Mouse (Mus musculus): ENCODE results near the gene Nufip1.
A peak's percentile ranks its signal among the peaks of the same experiment; 100 is the strongest.
"Not testable (repeated sequence)": the region's sequence is repeated elsewhere in the genome, so short reads cannot be mapped to it uniquely, and the experiment has no call there.

Gene Nufip1

DNA sequence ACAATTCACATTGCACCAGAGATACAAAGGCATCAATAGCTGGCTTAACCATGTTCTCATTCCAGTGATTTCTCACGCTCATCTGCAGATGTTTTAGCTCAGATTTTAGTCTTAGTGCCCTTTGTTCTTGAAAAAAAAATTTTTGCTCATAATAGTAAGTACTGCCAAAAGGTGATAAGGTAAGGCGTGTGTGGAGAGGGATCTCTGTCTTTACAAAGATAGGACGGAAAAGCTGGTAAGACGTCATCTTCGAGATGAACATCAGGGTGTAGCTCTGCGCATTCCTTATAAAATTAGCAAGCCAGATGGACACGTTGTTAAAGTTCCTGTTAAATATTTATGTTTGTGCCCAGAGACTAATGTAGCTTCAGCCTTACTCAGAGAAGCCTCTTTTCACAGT, 35.2 kb downstream of the Nufip1 start:
- no peak for DNase-seq

DNA sequence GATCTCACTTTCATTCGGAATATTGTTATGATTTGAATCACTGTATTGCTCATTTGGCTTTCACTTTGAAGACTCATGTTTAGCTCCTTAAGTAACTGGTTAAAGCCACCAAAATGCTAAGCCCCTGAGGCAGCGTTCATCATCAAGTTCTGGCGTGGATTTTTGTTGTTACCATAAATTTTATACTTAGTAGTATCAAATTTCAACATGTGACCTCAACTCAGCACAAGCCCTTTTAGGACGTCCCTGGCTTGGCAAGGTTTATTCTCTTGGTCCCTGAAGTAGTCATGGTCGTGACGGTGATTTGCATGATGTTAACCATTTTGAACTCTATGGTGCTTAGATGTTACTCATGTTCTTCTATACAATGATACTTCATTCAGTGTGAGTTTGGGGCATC, 36.4 kb downstream of the Nufip1 start:
- no peak for DNase-seq

DNA sequence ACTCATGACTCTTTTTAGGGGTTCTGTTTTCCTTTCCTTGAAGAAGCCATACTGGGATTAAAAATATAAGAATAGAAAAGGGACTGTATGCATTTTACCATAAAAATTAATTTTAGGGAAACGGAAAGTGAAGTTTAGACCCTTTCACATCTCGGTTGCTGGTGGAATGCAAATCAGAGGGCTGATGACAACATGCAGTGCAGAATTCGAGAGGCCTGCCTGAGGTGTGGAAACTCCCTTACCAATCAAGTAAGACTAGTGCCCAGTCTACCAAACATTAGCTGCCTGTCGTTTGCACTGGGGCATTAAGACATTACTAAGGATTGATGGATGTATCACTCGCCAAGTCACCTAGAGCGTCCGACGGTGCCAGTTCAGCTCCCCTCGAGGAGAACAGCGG, 37.6 kb downstream of the Nufip1 start:
- no peak for DNase-seq

DNA sequence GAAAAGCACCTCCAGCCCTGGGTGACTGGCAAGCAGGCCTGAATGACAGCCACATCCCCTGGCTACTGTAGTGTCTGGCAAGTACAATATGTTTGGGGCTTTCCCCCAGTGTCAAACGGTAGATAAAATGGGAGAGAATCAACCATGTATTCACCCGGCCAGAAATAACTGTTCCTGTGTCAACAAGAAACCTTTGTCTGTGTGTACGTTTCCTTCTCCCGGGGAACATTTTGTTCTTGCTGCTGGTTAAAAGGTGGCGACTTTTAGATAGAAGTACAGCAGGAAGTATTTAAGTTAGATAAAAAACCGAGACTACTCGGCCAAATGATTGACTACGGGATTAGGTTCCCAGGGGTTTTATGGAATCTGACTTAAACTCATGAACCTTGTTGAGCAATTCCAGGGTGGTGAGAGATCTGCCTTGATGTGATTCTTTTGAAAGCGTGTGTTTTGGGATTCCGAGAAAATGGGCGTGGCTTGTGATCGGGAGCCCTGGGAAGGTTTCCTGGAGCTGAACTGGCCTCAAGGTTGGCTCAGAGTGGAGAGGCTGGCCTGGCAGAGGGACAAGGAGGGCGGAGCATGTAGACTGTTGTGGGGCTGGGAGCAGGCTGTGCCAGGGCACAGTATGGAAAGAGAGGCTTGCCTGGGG, 39.0 kb downstream of the Nufip1 start:
- DNase-seq = peak; percentile 96

DNA sequence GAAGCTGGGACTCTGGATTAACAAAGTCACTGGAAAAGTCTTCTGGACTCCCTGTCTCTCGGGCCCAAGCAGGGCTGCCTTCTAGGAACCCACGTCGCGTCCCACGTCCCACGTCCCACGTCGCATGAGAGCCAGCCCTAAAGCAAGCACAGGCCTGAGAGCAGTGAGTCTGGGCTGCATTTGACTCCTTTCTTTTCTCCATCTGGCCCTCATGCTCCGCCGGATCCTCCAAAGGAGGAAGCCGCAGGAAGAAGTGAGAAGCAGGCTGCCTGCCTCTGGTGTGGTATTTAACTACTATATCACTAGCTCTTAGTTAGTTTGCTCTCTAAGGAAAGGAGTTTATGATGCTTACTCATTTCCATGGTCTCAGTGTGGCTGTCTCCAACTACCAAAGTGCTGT, 39.8 kb downstream of the Nufip1 start:
- DNase-seq = no peak

DNA sequence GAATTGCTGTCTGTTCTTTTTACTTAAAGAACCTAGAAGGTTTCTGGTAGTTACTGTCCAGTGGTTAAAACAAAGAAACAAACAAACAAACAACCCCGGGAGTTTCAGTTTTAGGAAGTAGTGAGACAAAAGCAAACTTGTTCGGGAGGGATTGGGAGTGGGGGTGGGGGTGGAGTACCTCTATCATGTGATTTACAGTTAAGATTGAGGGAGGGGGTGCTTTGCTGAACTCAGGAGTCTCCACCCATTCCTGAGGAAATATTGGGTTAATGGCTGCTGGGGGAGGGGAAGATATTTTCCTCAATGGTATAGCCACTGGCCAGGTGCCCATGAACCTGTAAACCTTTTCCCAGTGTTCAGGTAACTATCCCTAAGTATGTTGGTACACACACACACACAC, 40.3 kb downstream of the Nufip1 start:
- DNase-seq = no peak

DNA sequence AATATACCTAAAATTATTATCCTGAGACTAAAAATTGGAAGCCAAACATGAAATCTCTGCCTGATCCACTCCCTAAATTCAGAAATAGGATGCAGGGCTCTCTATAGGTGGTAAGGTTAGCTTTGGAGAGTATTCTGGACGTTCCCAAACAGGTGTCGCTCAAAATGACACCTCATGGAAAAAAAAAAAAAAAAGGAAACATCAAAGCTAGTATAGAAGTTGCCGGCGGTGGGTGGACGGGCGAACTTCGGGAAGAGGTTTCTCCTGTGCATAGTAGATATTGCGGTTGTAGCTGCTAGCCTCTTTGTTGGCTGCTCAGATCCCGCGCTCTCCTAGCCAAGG, 41.1 kb downstream of the Nufip1 start:
- no peak for DNase-seq

DNA sequence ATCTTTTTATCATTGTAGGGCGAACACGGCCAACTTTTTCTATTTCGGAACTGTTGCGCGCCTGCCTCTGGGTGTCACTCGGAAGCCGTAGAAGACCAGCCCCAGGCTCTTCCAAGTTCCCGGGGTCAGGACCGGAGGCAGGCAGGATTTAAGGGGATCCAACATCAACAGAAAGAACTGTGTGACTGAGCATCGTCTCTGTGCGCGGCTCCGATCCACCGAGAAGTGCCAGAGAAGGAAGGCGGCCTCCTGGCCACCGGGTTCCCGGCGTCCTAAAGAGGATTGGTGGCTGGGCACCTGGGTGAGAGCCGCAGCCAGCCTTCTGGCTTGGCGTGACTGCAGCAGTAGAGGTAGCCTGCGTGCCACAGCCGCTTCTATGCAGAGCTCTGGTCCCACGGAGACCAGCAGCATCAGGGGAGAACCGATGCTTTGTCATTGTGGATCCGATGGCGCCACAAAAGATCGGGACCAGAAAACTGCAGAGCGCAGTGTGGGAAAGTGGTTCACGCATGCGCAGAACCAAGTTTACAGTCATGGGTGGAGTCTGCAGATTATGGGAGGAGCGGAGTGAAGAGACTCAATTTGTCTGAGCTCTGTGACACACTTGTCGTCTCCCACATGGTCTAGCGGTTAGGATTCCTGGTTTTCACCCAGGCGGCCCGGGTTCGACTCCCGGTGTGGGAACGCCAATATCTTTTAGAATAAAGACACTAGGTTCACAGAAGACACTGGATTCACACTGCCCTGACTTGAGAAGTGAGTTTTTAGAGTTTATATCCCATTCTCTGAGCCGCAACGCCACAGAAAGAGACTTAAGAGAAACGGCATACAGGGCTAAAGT, 41.7 kb downstream of the Nufip1 start:
- peak; percentile 96 for DNase-seq

DNA sequence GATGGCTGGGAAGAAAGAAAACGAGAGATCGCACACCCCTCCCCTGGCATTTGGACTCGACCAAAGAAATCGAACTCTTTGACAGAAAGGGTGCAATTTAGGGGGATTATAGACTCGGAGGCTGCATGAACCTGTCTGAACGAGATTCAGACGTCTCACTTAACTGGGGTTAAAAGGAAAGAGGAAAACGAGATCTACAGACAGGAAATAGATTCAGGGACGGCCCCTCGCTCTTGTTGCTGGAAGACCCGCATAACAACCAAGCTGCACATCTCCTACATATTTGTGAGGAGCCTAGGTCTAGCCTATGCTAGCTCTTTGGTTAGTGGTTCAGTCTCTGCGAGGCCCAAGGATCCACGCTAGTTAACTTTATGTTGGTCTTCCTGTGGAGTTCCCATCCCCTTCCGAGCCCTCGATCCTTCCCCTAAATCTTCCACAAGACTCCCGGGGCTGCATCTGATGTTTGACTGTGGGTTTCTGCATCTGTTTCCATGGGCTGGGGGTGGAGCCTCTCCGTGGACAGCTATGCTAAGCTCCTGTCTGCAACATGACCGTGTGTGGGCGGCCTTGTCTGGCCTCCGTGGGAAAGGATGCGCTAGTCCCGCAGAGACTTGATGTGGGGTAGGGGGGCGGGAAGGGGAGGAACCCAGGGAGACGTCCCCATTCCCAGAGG, 42.4 kb downstream of the Nufip1 start:
- DNase-seq = no peak

DNA sequence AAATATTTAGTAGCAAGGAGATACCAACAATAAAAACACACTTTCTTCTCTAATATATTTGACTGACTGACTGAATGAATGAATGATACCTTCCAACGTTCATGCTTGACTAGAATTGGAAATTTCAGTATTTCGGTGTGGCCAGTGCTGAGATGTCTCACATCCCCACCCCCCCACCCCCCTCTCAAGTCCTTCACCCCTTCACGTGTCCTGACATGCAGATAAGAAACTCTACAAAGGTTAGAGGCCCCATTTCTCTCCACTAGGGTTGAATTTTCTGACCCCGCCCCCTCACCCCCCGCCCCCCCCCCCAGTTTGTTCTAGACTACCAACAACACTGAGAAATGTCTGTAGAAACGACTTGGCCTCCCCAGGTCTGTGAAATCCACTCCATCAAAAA, 43.1 kb downstream of the Nufip1 start:
- DNase-seq = no peak

DNA sequence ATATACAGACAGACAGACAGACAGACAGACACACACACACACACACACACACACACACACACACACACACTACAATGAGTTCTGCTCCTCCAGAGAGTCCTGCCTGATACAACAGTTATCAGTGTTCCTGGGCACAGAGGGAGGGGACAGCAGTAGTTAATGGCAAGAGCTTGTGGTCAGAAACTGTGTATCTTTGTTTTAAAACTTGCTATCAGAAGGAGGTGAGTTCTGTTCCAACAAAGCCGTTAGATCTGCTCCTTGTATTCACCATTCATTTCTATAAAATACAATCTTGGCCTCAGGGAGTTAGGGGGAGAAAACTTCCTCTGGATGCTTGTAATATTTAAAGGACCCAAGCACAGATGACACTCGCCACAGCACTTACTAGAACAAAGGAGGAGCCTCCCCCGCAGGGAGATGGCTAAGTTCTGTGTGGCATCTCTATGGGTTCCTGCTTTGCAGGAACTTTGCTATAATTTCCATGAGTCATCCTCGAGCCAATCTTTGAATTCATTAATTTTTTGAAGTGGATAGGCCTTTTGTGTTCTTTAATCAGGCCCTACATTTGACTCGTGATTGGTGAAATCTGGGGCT, 47.6 kb downstream of the Nufip1 start:
- no peak for DNase-seq

DNA sequence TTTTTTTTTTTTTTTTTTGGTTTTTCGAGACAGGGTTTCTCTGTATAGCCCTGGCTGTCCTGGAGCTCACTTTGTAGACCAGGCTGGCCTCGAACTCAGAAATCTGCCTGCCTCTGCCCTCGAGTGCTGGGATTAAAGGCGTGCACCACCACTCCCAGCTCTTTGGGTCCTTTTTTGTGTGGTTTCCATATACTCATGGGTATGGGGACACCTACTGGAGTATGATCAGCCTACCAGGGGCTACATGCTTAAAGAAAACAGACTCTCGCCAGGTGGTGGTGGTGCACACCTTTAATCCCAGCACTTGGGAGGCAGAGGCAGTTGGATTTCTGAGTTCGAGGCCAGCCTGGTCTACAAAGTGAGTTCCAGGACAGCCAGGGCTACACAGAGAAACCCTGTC, 49.9 kb downstream of the Nufip1 start:
- DNase-seq = not testable (repeated sequence)

DNA sequence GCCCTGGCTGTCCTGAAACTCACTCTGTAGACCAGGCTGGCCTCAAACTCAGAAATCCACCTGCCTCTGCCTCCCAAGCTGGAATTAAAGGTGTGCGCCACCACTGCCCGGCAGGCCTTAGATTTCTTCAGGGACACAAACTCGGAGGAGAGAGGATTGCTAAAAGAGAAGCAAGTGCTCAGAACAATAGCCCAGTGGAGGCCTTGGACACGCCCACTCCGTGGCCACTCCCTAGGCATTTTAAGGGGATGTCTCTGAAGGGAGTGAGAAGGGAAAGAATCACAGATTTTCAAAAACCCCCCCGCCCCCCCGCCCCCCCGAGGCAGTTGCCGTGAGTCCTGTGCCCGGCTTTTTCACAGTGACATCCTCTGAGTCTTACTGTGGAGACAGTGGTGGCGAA, 53.5 kb downstream of the Nufip1 start:
- no peak for DNase-seq

DNA sequence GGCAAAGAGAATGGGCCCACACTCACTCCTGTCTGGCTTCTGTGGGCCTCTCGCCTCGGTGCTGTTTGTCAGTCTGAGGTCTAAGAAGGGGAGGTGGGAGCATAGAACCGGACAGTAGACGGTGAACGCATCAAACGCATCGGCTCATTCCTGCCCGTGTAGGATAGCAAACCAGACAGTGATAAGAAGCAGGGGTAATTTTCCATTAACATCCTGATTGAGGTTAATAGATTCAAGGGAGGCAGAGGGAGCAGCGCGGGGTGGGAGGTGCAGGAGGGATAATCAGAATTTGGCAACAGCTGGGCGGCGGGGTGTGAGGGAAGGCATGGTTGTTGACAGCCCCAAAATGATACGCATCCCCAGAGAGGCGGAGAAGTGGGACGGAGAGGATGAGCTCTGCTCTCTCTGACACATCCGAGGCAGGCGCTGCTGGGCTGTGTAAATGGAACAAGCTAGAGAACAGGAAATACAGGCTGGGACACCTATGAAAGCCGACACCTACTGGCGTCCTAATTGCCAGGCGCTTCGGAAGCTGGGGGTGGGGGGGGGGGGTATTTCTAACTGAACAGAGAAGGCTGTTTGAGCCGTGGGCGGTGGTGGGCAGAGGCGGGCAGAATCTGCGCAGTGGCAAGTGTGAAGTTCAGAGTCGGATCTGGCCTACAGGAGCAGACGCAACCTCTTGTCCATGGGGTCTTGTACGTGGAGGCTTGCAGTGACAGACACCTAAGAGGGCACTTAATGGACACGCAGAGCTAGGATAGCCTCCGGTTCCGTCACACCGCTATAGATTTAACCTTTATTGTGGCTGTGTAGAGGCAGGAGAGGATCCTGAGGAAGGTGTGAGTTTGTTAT, 54.4 kb downstream of the Nufip1 start:
- DNase-seq = peak; percentile 28

DNA sequence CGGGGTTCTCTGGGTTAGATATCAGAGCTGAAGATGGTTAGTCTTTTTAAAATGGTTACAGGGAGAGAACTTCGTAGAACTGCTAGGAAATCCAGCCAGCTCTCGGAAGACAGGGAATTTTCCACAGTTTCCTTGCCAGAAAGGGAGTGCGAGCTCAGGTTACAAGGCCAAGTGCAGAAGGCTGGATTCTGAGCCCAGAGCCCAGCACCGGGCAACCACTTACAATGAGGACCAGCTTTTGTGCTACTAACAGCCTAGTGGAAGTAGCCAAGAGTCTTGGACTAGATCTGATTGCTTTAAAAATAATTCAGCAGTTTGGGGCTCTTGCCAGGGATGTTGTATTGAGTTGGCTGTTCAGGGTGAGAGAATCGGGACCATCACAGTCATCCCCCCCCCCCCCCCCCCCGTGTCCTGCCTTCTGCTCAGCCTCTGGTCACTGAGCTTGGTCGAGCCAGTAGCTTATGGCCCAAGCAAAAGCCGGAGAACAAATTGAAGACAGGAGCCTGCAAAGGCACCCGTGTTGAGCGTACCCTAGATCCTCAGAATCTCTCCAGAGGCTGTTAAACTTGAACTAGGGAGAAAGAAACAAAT, 59.3 kb downstream of the Nufip1 start:
- DNase-seq = peak; percentile 27

DNA sequence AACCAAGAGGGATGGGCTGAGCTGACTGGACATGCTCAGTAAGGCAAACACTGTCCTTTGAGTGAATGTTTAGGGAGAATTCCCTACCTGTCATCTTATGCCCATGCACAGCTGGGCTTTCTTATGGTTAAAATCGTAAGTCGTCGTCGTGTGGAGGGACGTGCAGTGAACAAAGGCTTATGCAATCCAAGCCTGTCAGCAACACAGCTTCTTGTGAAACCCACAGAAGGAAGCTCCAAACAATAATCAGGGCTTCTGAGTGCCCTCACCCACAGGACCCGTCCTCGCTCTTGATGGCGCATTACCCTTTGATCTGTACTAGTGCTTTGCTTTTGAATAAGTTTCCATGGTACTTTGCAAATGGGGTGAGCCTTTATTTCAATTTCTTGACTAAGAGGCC, 60.6 kb downstream of the Nufip1 start:
- DNase-seq = no peak

DNA sequence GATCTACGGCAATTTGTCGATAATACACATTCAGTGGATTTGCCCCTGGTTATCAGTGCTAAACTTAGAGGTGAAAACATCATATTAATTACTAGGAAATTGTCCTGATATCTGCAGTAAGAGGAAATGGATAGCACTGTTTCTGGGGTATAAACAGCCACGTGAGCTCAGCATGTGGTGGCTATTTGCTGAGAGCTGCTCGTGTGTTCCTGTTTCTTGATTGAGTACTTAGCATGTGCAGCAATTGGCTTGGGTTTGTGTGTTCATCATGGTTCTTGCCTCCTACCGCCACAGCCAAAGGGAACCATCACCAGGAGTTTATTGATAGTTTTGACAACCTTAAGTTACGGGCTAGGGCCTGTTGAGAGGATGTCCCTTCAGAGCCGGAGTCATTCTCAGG, 63.6 kb downstream of the Nufip1 start:
- DNase-seq = no peak

DNA sequence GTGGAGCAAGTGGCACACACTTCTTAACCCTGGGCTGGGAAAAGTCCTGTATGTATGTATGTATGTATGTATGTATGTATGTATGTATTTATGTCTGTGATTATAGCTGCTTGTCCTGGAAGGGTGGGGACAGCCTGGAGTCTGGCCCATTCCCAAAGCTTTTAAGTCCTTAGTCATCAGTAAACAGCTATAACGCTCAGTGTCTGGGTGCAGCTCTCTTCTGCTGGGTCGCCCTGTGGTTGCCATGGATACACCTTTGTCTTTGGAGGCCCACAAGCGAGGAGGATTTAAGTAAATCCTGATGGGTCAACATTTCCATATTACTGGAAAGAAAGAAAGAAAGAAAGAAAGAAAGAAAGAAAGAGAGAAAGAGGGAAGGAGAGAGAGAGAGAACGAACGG, 65.1 kb downstream of the Nufip1 start:
- no peak for DNase-seq

DNA sequence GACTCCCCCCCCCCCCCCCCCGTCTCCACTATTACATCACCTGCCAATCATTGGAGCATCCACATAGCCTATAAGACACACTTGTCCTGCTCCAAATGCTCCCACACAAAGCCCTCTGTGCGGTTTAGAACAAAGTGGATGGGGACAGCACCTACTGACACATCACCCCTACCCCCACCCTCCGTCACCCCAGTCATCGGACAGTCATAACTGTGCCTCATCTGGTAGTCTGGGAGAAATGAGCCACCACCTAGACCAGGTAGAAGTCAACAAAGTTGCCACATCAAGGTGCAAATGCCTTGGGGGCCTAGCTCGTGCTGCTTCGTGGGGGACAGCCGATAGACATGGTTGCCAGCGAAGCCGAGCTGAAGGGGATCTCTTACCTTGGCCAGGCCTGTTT, 66.5 kb downstream of the Nufip1 start:
- DNase-seq = no peak

DNA sequence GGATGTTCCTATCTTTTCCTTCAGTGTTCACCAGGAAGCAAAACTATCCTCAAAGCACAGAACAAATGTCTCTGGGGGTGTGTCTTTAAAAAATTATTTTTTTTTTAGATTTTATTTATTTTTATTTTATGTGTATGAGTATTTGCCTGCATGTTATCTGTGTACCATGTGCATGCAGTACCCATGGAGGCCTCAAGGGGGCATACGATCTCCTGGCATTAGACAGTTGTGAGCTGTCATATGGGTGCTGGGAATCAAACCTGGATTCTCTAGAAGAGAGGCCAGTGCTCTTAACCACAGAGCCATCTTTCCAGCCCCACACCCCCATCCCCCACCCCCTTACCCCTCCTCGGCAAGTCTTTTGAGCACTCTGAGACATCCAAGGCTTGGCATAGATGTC, 67.8 kb downstream of the Nufip1 start:
- no peak for DNase-seq

DNA sequence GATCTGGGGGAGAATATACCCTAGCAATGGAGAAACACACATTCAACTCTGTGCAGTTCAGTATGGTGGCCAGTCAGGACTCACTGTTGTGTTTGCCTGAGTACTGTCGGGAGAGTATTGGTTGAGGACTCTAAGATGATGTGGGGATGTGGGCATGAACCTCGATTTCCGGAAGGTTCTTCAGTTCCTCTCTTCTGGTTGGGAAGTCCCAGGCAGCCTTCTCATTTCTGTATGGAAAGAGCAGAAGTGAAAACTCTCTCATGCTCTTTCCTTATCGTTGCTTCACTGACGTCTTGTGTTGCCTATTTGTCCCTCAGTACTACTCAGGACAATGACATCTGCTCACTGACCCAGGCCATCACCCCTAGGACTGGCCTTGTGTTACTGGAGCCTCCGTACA, 68.7 kb downstream of the Nufip1 start:
- DNase-seq = peak; percentile 18

DNA sequence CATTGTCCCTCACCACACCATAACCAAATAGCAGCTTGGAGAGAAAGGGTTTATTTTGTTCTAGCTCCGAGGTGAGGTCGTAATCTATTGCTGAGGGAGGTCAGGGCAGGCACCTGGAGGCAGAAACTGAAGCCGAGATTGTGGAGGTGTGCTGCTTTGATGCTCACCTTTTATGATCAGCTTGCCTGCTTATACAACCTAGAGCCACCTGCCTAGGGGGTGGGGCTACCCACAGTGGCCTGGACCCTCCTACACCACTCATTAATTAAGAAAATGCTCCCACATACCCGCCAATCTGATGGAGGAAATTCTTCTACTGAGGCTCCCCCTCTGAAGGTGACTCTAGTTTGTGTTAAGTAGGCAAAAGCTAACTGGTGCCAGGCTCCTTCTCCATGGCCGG, 74.7 kb downstream of the Nufip1 start:
- no peak for DNase-seq

All from lung, postnatal 36 days (tissue).